Mouse (Mus musculus) olfactory bulb, adult 2 months (tissue): ENCODE results near the gene Dctn2.

Experiments used
- CTCF ChIP-seq: fragments of 200-500 bp; IDR thresholded peaks from 2 replicates; pipeline ENCODE4 v1.5.1; 2012; ENCODE audit warnings: low read depth, mild to moderate bottlenecking, low read length, moderate library complexity; ENCODE audit not compliant: insufficient read depth
- POLR2A ChIP-seq: fragments of 200-500 bp; IDR thresholded peaks from 2 replicates; pipeline ENCODE4 v1.6.1; 2012; ENCODE audit warnings: mild to moderate bottlenecking, low read depth, low read length, moderate library complexity; ENCODE audit not compliant: insufficient read depth

- no peak for TF ChIP-seq CTCF
- TF ChIP-seq POLR2A: no peak
Measured at GRCm38 (mm10) chr10:127287271-127287935, 21.2 kb downstream of the Dctn2 start.
